Mouse (Mus musculus): Measurements from ENCODE around the gene Pkd1.

The Pkd1 gene

DNA sequence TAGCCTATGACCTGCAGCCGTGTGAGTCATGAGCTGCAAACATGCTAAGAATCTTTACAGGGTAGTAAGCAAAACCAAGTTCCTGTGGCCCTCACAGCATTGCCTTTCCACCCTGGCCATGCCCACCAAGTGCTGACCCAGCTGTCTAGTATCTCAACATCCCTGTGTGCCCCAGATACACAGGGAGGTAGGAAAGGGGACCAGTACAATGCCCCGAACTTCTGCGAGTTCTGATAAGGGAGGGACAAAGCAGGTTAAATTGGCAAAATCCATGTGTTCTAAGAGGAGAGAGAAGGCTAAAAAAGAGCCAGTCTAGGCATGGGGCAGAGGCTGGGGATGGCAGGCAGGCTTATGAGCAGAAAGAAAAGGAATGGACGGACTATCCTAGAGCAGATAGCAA lies 58.7 kb downstream of the Pkd1 start:
- no peak for DNase-seq (ENCODE audit: low spot score in 2 of 2)

GRCm38 (mm10) chr17:24608874-24609273 lies 59.2 kb downstream of the Pkd1 start:
- DNase-seq (ENCODE audit: low spot score in 2 of 2) = no peak

- DNase-seq (ENCODE audit: low spot score in 2 of 2) = no peak
Observed at GRCm38 (mm10) chr17:24610711-24611110, 61.1 kb downstream of the Pkd1 start.

GRCm38 (mm10) chr17:24617561-24618194 lies 68.0 kb downstream of the Pkd1 start:
- no peak for DNase-seq (ENCODE audit: low spot score in 2 of 2)

GRCm38 (mm10) chr17:24625472-24625871 lies 75.8 kb downstream of the Pkd1 start:
- no peak for DNase-seq (ENCODE audit: low spot score in 2 of 2)

DNA sequence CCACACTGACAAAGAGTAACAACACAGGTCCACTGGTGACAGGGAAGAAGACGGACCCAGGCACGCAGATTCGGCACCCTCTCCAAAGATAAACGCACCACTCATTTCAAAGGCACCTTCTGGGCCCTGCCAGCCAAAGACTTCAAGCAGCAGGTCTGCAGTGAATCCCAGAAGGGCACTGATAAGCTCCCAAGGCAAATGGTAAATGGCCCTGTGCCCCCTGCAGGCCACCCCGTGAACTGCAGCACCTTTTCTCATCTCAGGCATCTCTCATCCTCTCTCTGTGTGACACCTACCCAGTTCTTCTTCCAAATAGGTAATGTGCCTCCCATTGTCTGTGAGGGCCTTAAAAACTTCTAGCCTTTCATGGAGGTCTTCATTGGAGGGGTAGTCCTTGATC lies 79.0 kb downstream of the Pkd1 start:
- DNase-seq (ENCODE audit: low spot score in 2 of 2) = peak; percentile 47 to 65

- DNase-seq (ENCODE audit: low spot score in 2 of 2) = no peak
Observed at GRCm38 (mm10) chr17:24630072-24630471, 80.4 kb downstream of the Pkd1 start.

DNA sequence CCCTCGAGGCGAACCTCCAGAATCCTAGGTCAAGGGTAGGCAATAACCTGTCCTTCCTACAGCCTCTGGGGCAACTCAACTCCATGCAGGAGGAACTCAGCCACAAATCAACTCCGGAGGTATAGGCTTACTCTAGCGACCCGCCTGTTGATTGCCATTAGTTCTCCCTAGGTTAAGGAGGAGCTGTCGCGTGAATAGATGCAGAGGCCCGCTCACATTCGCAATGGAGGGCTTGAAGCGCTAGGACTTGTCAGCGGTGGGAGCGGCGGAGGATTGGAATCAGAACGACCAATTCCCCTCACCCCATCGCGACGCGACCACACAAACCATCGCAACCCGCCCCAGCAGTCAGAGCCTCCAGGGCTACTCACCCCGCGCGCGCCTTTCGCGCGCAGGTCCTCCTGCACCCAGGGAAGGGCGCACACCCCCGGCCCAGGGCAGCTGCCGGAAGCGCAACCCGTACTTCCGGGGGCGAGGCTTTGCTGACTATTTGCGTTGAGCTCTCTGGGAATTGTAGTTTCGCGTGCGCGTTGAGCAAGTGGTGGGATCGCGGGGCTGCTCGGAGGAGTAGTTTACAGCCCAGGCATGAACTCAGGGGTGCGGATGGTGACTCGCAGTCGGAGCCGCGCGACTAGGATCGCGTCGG lies 82.7 kb downstream of the Pkd1 start, which contains the start of the genes Tsc2 and Nthl1:
Gene Tsc2, minus strand, starts transcription at position 464 of the 646 bp plus-strand sequence.
Gene Nthl1, plus strand, starts transcription at position 514 of the 646 bp plus-strand sequence.
- DNase-seq (ENCODE audit: low spot score in 2 of 2) = peak; percentile 62 to 75

GRCm38 (mm10) chr17:24632813-24633449 lies 83.3 kb downstream of the Pkd1 start:
- DNase-seq (ENCODE audit: low spot score in 2 of 2) = no peak

DNA sequence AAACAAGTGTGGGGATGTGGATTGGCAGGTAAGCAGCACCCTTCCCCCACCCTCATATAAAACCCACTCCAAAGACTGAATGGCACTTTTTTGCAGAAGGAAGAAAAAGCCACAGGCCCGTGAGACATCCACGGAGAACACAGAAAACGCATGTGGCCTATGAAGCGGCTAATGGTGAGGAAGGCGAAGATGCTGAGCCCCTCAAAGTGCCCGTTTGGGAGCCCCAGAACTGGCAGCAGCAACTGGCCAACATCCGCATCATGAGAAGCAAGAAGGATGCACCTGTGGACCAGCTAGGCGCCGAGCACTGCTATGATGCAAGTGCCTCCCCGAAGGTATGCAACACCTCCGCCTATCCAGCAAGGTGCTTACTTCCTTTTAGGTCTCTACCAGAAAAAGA lies 84.2 kb downstream of the Pkd1 start:
- DNase-seq (ENCODE audit: low spot score in 2 of 2) = no peak

DNA sequence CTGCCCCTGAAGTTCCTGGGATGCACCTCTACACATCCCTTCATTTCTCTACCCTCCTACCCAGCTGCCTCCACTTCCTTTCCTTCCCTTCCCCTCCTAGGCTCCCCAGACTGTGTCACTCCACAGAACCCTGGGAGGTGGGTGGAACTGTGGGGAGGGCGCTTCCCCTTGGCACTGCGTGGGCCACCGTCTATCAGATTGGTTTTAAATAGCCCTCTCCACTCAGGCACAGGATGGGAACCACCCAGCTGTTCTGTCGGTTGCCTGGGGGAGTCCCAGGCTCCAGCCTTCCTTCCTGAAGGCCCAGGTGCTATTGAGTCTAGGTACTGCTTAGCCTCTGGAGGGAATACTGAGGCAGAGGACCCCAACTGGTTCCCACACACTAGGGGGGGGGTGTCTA lies 85.4 kb downstream of the Pkd1 start:
- no peak for DNase-seq (ENCODE audit: low spot score in 2 of 2)

- DNase-seq (ENCODE audit: low spot score in 2 of 2) = no peak
Observed at GRCm38 (mm10) chr17:24635694-24636093, 86.1 kb downstream of the Pkd1 start.

DNA sequence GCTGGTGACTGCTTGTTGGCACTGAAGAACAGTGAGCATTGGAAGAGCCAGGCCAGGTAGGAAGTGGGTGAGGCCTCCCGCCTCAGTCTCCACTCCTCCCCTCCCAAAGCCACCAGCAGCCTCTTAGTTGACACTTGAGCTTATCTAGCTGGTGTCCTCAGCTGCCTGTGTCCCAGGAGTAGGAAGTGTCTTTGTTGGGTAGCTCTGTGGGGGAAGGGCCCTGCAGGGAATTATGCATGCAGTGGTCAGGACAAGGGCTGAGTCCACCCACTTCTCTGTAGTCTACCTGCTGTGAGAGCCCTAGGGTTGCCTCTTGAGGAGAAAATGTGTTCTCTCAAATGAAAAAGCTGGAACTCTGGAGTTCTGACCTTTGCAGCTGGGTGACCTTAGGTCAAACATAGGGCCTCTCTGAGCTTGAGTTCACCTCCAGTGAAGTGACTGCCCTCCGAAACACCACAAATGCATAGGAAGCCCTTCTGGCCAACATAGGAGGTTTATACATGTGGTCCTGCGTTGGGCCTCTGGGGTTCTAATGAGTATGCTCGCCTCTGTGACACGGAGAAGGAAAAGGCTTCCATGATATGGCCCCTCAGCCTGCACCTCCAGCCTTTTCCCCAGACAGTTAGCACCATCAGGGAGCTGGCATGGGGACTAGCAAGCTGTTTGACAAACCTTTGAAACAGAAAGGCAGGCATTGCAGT lies 87.3 kb downstream of the Pkd1 start:
- no peak for DNase-seq (ENCODE audit: low spot score in 2 of 2)

- no peak for DNase-seq (ENCODE audit: low spot score in 2 of 2)
Observed at GRCm38 (mm10) chr17:24638214-24638613, 88.6 kb downstream of the Pkd1 start.

DNA sequence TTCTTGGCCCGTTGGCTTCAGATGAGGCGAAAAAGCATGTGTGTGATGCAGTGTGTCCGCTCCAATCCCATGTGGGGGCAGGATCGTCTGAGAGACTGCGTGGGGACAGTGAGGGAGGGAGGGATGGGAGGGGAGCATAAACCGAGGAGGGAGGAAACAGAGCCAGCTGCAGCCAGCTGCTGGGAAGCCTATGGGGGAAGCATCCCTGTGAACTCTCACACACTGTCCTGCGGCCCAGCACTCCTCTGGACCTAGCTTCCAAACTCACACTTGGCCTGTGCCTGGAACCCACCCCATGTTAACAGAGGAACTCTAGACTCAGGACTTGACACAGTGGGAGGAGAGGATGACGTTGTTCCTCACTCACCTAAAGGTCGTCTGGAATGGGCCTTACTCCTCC lies 89.2 kb downstream of the Pkd1 start:
- DNase-seq (ENCODE audit: low spot score in 2 of 2) = no peak

DNA sequence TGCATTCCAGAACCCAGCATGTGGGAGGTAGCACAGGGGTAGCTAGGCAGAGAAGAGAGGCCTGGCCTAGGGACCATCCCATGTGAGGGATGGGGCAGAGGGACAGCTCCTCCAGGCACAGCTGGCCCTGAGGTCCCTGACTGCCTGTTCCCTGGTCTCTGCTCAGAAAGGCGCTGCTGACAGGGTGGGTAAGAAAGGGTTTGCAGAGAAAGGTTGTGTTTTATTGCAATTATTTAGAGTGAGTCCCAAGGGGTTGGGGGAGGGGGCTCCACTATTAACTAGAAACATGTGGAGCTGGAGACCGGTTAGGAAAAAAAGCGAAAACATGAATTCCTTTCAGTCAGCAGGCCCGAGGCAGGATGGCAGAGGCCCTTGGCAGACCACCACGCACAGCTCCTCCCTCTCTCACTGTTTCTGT lies 89.9 kb downstream of the Pkd1 start:
- DNase-seq (ENCODE audit: low spot score in 2 of 2) = no peak

GRCm38 (mm10) chr17:24640119-24640518 lies 90.5 kb downstream of the Pkd1 start:
- no peak for DNase-seq (ENCODE audit: low spot score in 2 of 2)

DNA sequence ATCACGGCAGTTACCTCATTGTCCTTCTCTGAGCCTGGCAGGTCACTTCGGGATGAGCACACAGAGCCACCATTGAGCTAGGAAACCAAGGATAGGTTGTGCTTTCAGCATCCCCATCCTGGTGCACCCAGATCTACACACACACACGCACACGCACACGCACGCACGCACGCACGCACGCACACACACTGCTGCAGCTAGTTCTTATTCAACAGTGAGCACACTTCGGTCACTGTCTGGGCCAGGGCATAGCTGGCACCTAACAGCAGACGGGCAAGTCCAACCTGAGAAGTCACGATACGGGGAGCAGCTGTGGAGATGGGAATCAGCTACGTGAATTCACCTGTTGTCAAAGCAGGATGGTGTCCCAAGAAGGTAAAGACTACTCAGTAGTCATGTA lies 90.9 kb downstream of the Pkd1 start:
- DNase-seq (ENCODE audit: low spot score in 2 of 2) = no peak

- DNase-seq (ENCODE audit: low spot score in 2 of 2) = no peak
Observed at GRCm38 (mm10) chr17:24641944-24642343, 92.3 kb downstream of the Pkd1 start.

- no peak for DNase-seq (ENCODE audit: low spot score in 2 of 2)
Observed at GRCm38 (mm10) chr17:24642791-24643343, 93.2 kb downstream of the Pkd1 start.

GRCm38 (mm10) chr17:24644030-24644715 lies 94.5 kb downstream of the Pkd1 start:
- no peak for DNase-seq (ENCODE audit: low spot score in 2 of 2)
